Mouse (Mus musculus) R1 (cell line): ENCODE measurements around the gene 6430548M08Rik.

Experiments used
- DNase-seq: peaks from one replicate; pipeline ENCODE4 v3.0.0-alpha.2; 2018; ENCODE audit warnings: low read depth, low spot score

Gene 6430548M08Rik

DNA sequence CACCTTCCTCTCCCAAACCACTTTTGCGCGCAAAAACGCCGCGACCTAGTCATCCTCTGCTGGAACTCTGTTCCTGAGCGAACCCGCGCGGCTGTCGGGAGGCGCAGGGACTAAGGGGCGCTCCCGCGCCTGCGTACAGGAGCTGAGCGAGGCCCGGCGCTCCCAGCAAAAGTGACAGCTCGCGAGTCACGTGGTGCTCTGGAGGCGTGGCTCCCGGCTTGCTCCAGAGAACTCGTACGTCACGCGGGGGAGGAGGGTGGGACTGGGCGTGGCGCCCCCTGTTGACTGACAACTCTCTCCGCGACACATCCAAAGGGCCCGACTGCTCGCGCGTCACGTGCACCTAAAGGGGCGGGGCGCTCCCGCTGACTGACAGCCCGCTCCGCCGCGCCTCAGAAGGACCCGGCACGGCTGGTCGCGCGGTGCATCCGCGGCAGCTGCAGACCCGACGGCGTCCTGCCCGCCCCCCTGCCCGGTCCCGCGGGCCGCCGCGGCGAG, at the start of gene 6430548M08Rik:
Gene 6430548M08Rik, plus strand, starts transcription at position 395 of the 498 bp plus-strand sequence.
- peak; percentile 99 for DNase-seq

DNA sequence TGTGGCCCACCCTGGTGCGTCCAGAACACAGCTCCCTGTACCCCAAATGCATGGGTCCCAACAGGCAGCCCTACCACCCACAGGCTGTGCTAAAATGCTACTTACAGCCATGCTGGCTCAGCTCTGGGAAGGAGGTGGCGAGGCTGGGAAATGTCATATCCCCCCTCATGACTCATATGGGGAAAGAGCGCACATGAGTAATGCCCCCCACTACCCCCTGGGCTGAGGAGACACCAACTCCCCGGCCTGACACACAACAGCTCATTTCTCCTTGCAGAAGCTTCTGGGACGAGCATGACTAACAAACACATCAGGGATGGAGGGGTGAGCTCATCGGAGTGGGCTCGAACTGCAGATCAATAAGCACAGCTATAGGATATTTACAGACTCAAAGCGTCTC, 48.3 kb upstream of the 6430548M08Rik start:
- no peak for DNase-seq

DNA sequence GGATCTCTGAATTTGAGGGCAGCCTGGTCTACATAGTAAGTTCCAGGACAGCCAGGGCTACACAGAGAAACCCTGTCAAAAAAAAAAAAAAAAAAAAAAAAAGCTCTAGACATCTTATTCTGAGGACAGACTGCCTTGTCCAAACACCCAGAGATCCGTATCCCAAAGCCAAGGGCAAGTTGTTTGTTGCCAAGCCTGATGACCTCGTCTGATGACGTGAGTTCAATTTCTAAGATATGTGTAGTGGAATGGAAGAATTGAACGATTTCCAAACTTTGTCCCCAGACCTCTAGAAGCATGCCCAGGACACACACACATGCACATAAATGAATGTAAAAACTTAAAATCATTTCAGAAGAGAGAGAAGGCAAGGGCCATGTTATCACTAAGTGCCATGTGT, 47.7 kb upstream of the 6430548M08Rik start:
- no peak for DNase-seq

- no peak for DNase-seq
These were observed 45.9 kb upstream of the 6430548M08Rik start for GRCm38 (mm10) chr8:120067936-120068668.

DNA sequence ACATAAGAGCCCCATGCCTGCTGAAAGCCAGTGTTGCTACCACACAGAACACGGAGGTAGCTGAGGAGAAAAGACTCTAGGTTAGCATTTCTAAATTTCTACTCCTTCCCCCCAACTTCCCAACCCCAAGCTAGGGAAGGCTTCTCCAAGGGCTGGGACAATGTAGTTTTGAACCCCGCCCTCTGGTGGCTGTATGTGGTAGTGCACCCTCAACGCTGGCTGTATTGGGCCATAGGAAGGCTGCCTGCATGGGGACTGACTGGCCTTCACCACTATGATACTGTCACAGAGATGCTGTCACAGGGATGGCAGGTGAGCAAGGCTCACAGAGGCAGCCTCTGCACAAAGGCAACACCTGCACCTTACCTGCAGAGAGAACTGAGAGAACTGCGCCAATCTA, 42.3 kb upstream of the 6430548M08Rik start:
- DNase-seq = peak; percentile 73

GRCm38 (mm10) chr8:120072259-120072658, 41.7 kb upstream of the 6430548M08Rik start:
- no peak for DNase-seq

DNA sequence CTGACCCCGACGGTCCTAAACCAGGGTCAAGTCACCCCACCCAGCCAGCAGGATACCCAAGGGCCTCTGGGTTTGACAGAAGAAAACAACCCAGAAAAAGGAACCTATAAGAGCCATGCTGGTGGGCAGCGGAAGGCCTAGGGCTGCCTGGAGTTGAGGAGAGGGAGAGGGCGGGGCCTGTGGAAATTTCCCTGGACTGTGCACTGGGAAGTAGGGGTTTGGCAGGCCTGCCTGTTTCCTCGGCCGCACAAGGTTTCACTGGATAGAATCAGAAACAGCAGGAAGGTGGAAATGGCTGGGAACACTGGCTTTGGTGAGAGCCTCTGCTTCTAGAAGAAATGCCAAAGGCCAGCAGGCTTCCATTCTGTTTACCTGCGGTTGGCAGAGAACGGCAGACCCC, 41.1 kb upstream of the 6430548M08Rik start:
- no peak for DNase-seq

DNA sequence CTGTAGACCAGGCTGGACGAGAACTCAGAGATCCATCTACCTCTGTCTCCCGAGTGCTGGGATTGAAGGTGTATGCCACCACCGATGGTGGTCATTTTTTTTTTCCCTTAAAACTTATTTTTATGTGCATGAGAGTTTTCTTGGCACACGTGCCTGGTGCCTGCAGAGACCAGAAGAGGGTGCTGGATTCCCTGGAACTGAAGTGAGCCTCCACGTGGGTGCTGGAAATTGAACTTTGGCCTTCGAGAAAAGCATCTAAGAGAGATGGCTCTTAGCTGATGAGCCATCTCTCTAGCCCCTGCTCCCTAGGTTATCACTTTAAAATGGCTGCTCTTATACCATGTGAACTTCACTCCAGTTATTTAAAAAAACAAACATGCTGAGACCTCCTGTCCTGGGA, 39.4 kb upstream of the 6430548M08Rik start:
- no peak for DNase-seq

DNA sequence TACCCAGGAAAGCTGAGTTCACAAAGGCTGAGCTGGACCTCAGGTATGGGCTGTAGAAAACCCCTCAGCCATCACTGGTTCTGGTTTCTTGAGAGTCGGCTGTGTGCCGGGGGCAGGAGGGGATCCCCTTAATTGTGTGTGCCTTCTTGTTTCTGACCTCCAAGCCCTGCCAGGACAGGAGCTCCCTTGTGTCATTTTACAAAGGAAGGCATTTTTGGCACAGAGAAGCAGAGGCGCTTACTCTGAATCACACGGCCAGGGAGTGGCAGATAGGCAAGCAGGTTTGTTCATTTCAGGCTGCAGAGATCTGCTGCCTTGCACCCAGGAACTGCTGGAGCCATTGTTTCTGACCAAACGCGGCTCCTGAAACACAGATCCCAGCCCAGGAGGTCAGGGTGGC, 38.6 kb upstream of the 6430548M08Rik start:
- DNase-seq = no peak

DNA sequence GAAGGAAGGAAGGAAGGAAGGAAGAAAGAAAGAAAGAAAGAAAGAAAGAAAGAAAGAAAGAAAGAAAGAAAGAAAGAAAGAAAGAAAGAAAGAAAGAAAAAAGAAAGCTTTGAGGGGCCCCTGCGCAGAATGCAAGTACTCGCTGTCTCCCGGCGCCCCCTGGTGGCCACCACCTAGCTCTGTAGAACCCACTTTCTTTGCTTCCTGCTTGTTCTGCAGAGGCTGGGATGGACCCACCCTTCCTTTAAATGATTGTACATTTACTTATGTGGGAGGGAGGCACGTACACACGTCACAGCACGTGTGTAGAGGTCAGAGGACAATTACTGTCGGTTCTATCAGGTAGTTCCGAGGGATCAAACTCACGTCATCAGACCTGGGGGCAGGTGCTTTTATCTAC, 35.9 kb upstream of the 6430548M08Rik start:
- peak; percentile 79 for DNase-seq

DNA sequence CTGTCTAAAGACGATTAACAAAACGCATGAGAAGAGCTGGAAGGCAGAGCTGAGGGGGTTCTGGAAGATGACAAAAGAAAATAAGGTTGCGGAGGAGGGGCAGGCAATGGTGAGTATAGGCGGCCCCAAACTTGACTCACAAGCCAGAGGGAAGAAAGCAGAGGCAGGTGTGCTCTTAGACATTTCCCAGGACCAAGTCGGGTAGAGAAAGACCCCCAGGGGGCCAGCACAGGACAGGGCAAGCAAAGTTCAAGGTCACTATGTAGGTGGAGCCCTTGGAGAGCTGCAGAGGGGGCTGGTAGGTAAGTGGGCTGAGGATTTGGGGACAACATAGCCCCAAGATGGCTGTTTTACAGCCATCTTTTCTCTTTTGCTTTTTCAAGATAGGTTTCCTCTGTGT, 34.6 kb upstream of the 6430548M08Rik start:
- peak; percentile 79 for DNase-seq

DNA sequence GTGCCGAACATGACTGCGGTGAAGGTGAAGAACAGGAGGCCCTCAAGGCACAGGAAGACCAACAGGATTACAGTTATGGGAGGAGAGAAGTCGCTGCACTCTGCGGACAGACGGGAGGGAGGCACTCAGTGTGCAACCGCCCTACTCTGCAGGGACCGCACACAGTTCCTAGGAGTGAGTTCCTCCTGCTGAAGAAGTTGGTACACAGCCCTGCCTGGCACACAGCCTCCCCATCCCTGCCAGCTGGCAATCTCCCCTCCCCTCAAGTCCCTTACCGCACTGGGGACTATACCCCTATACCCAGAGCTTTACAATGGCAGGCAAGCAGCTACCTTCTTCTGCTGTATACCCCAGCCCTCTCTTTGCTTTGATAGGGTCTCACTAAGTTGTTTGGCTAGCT, 30.7 kb upstream of the 6430548M08Rik start:
- DNase-seq = no peak

- DNase-seq = no peak
These were observed 29.2 kb upstream of the 6430548M08Rik start for GRCm38 (mm10) chr8:120084783-120085182.

- DNase-seq = no peak
These were observed 24.4 kb upstream of the 6430548M08Rik start for GRCm38 (mm10) chr8:120089511-120089910.

GRCm38 (mm10) chr8:120091032-120091431, 22.9 kb upstream of the 6430548M08Rik start:
- DNase-seq = no peak

GRCm38 (mm10) chr8:120093103-120093502, 20.8 kb upstream of the 6430548M08Rik start:
- DNase-seq = no peak

DNA sequence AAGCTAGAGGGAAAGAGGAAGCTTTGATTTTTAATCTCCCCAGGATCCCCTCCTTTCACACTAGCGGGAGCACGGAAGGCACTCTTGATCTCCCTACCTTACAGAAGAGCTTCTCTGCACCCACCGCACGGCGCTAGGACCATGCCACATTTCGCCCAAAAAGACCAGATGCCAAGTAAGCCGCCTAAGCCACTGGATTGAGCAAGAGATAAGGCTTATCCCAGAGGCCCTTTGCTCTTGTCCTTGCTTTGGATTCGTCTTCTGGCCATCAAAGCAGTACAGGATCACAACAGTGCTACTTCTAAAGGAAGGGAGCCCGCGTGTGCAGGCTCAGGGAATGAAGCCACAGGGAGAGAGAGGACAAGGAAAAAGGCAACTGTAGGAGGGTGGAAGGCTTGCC, 19.2 kb upstream of the 6430548M08Rik start:
- DNase-seq = no peak

DNA sequence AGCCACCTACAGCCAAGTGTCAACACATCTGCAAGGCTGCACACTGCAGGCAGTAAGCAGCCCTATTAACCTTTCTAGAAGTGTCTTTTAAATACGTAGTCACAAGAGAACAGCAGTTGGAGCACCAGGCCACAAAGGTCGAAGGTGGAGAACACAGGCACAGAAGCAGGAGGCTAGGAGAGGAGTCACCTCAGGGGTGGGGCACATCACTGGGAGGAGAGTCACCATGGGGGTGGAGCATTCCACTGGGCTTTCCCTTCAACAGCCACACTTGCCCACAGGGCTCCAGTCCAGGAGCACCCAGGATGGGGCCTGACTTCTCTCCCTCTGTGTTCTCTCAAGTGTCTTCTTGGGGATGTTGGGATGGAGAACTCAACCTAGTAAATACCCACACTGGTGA, 17.5 kb upstream of the 6430548M08Rik start:
- no peak for DNase-seq

GRCm38 (mm10) chr8:120100388-120101067, 13.4 kb upstream of the 6430548M08Rik start:
- peak; percentile 28 for DNase-seq

DNA sequence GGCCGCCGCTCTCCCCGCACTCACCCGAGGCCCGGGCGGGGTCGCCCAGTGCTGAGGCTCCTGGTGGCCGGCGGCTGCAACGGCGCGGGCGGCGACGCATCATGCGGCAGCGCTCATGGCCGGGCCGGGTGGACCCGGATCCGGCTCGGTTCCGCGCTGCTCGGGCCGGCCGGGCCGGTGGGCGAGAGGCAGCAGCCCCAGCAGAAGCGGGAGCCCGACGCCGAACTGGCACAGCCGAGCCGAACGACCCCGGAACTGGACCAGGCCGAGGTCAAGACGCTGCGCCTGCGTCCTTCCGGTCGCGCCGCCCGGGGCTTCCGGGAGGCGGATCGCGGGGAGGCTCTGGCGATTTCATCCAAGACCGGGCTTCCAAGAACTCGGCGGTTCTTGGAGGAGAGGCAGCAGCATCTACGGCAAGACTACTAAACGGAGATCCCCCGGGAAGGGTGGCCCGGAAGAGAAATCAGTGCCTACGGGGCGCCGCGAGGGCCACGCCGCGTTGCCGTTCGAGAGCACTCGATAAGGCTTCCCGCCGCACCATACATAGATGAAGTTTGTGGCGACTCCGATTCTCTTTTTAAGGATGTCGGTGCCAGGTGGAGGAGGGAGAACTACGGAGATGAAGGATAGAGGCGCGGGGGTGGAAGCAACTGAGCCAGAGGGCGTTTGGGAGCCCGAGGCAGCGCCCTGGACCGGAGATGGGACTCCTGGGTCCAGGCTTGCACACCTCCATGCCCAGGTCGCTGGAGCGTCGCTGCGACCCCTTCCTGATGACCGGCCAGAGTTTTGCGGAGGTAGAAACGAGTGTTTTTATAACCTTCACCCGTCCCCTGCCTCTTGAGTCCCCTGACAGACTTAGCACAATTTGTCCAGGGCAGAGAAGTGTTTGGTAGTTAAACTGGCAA, 12.6 kb upstream of the 6430548M08Rik start, which contains the start of gene Zdhhc7:
Gene Zdhhc7, minus strand, starts transcription at position 415 of the 905 bp plus-strand sequence.
- peak; percentile 58 for DNase-seq

GRCm38 (mm10) chr8:120103916-120104315, 10.0 kb upstream of the 6430548M08Rik start:
- DNase-seq = no peak
